Mouse (Mus musculus) ES-E14 (cell line): ENCODE measurements around the gene Bicral.

ENCODE experiments used
- CHD2 ChIP-seq: IDR thresholded peaks from 2 replicates; pipeline ENCODE4 v1.6.1; 2014; ENCODE audit warnings: mild to moderate bottlenecking, low read depth, low read length, inconsistent platforms
- MAFK ChIP-seq: IDR thresholded peaks from 2 replicates; pipeline ENCODE4 v1.6.1; 2014; ENCODE audit warnings: mild to moderate bottlenecking, low read depth, low read length, inconsistent platforms; ENCODE audit not compliant: insufficient read depth
- ZC3H11A ChIP-seq: IDR thresholded peaks from 2 replicates; pipeline ENCODE4 v1.6.1; 2012; ENCODE audit warnings: low read depth, mild to moderate bottlenecking, inconsistent platforms, low read length, borderline replicate concordance

DNA sequence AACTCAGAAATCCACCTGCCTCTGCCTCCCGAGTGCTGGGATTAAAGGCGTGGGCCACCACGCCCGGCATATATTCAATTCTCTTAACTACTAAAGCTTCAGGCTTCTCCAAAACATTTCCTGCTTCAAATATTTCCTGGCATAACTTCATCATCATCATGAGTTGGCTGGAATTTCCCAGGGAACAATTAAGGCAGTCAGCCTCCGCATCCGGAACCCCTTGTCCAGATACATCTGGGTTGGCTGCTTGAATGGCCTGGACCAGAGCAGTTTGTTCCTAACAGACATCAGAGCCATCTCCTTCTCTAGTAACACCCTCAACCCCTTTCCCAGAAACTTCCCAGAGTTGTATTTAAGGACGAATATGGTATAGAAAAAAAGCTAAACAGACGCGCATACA lies 37.1 kb upstream of the Bicral start:
- no peak for TF ChIP-seq MAFK
- TF ChIP-seq CHD2: no peak
- no peak for TF ChIP-seq ZC3H11A
